Mouse (Mus musculus) limb, embryonic 13.5 days (tissue): ENCODE results near the gene Cyp2t4. TPM values are rescaled to one million over a fixed set of nuclear protein-coding genes. Genes with fewer than 3 reads are reported as not detected.

Experiments used
- ATAC-seq: fragments of 200-750 bp; cut with Nextera tagmentation; 2 replicates; pipeline ENCODE4 v1.8.0; 2017; ENCODE audit warnings: low read depth, moderate number of reproducible peaks, moderate TSS enrichment; ENCODE audit not compliant: low FRiP score
- H3K27ac ChIP-seq: fragments of 300-500 bp; sonication (generic); 2 replicates; pipeline ENCODE4 v1.5.1; 2015; ENCODE audit warnings: inconsistent platforms, mild to moderate bottlenecking, moderate library complexity
- H3K27me3 ChIP-seq: fragments of 300-500 bp; sonication (generic); 2 replicates; pipeline ENCODE4 v1.6.1; 2015; ENCODE audit warnings: mild to moderate bottlenecking, inconsistent platforms
- H3K36me3 ChIP-seq: fragments of 300-500 bp; sonication (generic); 2 replicates; pipeline ENCODE4 v1.6.1; 2015; ENCODE audit warnings: inconsistent platforms, mild to moderate bottlenecking, moderate library complexity
- H3K4me1 ChIP-seq: fragments of 300-500 bp; sonication (generic); 2 replicates; pipeline ENCODE4 v1.6.1; 2015; ENCODE audit warnings: inconsistent platforms
- H3K4me2 ChIP-seq: fragments of 300-500 bp; sonication (generic); replicated peaks from 2 replicates; pipeline ENCODE4 v1.6.1; 2015; ENCODE audit warnings: inconsistent platforms, mild to moderate bottlenecking, moderate library complexity
- H3K4me3 ChIP-seq: fragments of 300-500 bp; sonication (generic); 2 replicates; pipeline ENCODE4 v1.5.1; 2015; ENCODE audit warnings: moderate library complexity, mild to moderate bottlenecking, inconsistent platforms
- H3K9ac ChIP-seq: fragments of 300-500 bp; sonication (generic); 2 replicates; pipeline ENCODE4 v1.6.1; 2015; ENCODE audit warnings: mild to moderate bottlenecking, inconsistent platforms
- H3K9me3 ChIP-seq: fragments of 300-500 bp; sonication (generic); 2 replicates; pipeline ENCODE4 v1.6.1; 2016; ENCODE audit warnings: inconsistent platforms
- WGBS: fragments of 180-500 bp; shearing (Covaris S2); methylation state at CpG from one replicate; pipeline ENCODE4 v1.1.7; 2015; 5-methylcytosine and 5-hydroxymethylcytosine counted together
- polyA plus RNA-seq: library from polyadenylated mRNA; unstranded; fragments of >200 nt; fragmentation: Nextera tagmentation; extraction: Ambion mirVana; gene quantifications from 2 replicates; pipeline ENCODE4 v1.2.1, GENCODE M21; 2015

The Cyp2t4 gene
- polyA plus RNA-seq, 1 experiment from 2014 or later: not detected

GRCm38 (mm10) chr7:27174896-27175295 lies 21.4 kb downstream of the Cyp2t4 start:
- H3K9me3 ChIP-seq: no peaks in the 10 kb centered on the region
- H3K27ac ChIP-seq: no peak overlapping the region
- peaks cover 14% of the 10 kb centered on the region for H3K4me1 ChIP-seq
- no peak overlapping the region for H3K4me3 ChIP-seq
- H3K36me3 ChIP-seq: peaks cover 62% of the 10 kb centered on the region
- no peak overlapping the region for H3K4me2 ChIP-seq
- H3K27me3 ChIP-seq: no peaks in the 10 kb centered on the region
- no peak overlapping the region for H3K9ac ChIP-seq
- WGBS: 97% methylated on average over 7 of the region's 7 CpGs
- no peak for ATAC-seq

- Histone ChIP-seq H3K9me3 (no peaks in the 10 kb centered on the region), H3K27me3 (no peaks in the 10 kb centered on the region), H3K4me3 (peak overlapping the region; percentile 67), H3K4me2 (peak overlapping the region; percentile 64), H3K27ac (peak overlapping the region; percentile 93), H3K36me3 (peaks cover 31% of the 10 kb centered on the region), H3K9ac (peak overlapping the region; percentile 65), H3K4me1 (peaks cover 23% of the 10 kb centered on the region)
- WGBS: 26% methylated on average over 4 of the region's 4 CpGs
- no peak for ATAC-seq
Measured at GRCm38 (mm10) chr7:27177942-27178323, 24.4 kb downstream of the Cyp2t4 start.

GRCm38 (mm10) chr7:27178324-27179216 lies 25.1 kb downstream of the Cyp2t4 start, which contains the start of gene Rab4b:
Gene Rab4b, minus strand, starts transcription at chr7:27178896.
- H3K36me3 ChIP-seq: peaks cover 31% of the 10 kb centered on the region
- peak within 1 kb of the TSS; percentile 64 for H3K4me2 ChIP-seq
- H3K27ac ChIP-seq: peak within 1 kb of the TSS; percentile 93
- peak within 1 kb of the TSS; percentile 65 for H3K9ac ChIP-seq
- under 1% methylated on average over 51 of the region's 53 CpGs for WGBS
- H3K9me3 ChIP-seq: no peaks in the 10 kb centered on the region
- peaks cover 23% of the 10 kb centered on the region for H3K4me1 ChIP-seq
- no peaks in the 10 kb centered on the region for H3K27me3 ChIP-seq
- H3K4me3 ChIP-seq: peak within 1 kb of the TSS; percentile 67
- ATAC-seq: peak; percentile 98

GRCm38 (mm10) chr7:27179217-27179918 lies 25.9 kb downstream of the Cyp2t4 start:
- Histone ChIP-seq H3K9ac (peak overlapping the region; percentile 14; the same call in 1 of the 2 replicates), H3K9me3 (no peaks in the 10 kb centered on the region), H3K4me1 (peaks cover 23% of the 10 kb centered on the region), H3K27ac (peak overlapping the region; percentile 72), H3K27me3 (no peaks in the 10 kb centered on the region), H3K36me3 (peaks cover 26% of the 10 kb centered on the region), H3K4me2 (peak overlapping the region; percentile 64), H3K4me3 (peak overlapping the region; percentile 67)
- 45% methylated on average over 16 of the region's 16 CpGs for WGBS
- no peak for ATAC-seq

- Histone ChIP-seq H3K9me3 (no peaks in the 10 kb centered on the region), H3K27ac (peak overlapping the region; percentile 94; the same call in 1 of the 2 replicates), H3K4me2 (peak overlapping the region; percentile 64), H3K4me3 (peak overlapping the region; percentile 67), H3K4me1 (peaks cover 23% of the 10 kb centered on the region), H3K9ac (peak overlapping the region; percentile 66), H3K36me3 (peaks cover 26% of the 10 kb centered on the region), H3K27me3 (no peaks in the 10 kb centered on the region)
- 61% methylated on average over 5 of the region's 5 CpGs for WGBS
- no peak for ATAC-seq
Measured at GRCm38 (mm10) chr7:27180036-27180435, 26.5 kb downstream of the Cyp2t4 start.

GRCm38 (mm10) chr7:27180837-27181695 lies 27.6 kb downstream of the Cyp2t4 start, which contains the start of the genes Gm21983 and Mia:
Gene Gm21983, minus strand, starts transcription at chr7:27181086.
Gene Mia, minus strand, starts transcription at chr7:27181157.
- WGBS: 63% methylated on average over 14 of the region's 14 CpGs
- peak within 1 kb of the TSS; percentile 64 for H3K4me2 ChIP-seq

GRCm38 (mm10) chr7:27182498-27182897 lies 29.0 kb downstream of the Cyp2t4 start:
- Histone ChIP-seq H3K9ac (no peak overlapping the region), H3K4me3 (no peak overlapping the region), H3K4me2 (no peak overlapping the region), H3K36me3 (peaks cover 41% of the 10 kb centered on the region), H3K4me1 (peaks cover 22% of the 10 kb centered on the region), H3K9me3 (no peaks in the 10 kb centered on the region), H3K27ac (no peak overlapping the region), H3K27me3 (no peaks in the 10 kb centered on the region)
- WGBS: 79% methylated on average over 1 of the region's 1 CpGs
- no peak for ATAC-seq

More at GRCm38 (mm10) chr7:27180837-27181695, 27.6 kb downstream of the Cyp2t4 start, which contains the start of the genes Gm21983 and Mia:
- Histone ChIP-seq H3K36me3 (peaks cover 26% of the 10 kb centered on the region), H3K27me3 (no peaks in the 10 kb centered on the region), H3K9me3 (no peaks in the 10 kb centered on the region), H3K9ac (peak within 1 kb of the TSS; percentile 66), H3K27ac (peak within 1 kb of the TSS; percentile 94), H3K4me1 (peaks cover 23% of the 10 kb centered on the region), H3K4me3 (peak within 1 kb of the TSS; percentile 67)
- ATAC-seq: no peak

- no peak overlapping the region for H3K9ac ChIP-seq
- H3K4me2 ChIP-seq: no peak overlapping the region
- no peaks in the 10 kb centered on the region for H3K9me3 ChIP-seq
- 64% methylated on average over 3 of the region's 3 CpGs for WGBS
- no peak overlapping the region for H3K4me3 ChIP-seq
- no peaks in the 10 kb centered on the region for H3K27me3 ChIP-seq
- H3K36me3 ChIP-seq: peaks cover 65% of the 10 kb centered on the region
- no peak overlapping the region for H3K27ac ChIP-seq
- no peak for ATAC-seq
- peaks cover 8% of the 10 kb centered on the region; the same call in 1 of the 2 replicates for H3K4me1 ChIP-seq
Measured at GRCm38 (mm10) chr7:27184964-27185363, 31.4 kb downstream of the Cyp2t4 start.

GRCm38 (mm10) chr7:27185986-27186385 lies 32.5 kb downstream of the Cyp2t4 start:
- Histone ChIP-seq H3K9ac (no peak overlapping the region), H3K27me3 (no peaks in the 10 kb centered on the region), H3K4me1 (peaks cover 5% of the 10 kb centered on the region; the same call in 1 of the 2 replicates), H3K4me2 (no peak overlapping the region), H3K4me3 (no peak overlapping the region), H3K27ac (no peak overlapping the region), H3K9me3 (no peaks in the 10 kb centered on the region), H3K36me3 (peaks cover 76% of the 10 kb centered on the region)
- WGBS: 93% methylated on average over 5 of the region's 5 CpGs
- ATAC-seq: no peak

- Histone ChIP-seq H3K4me1 (peaks cover 11% of the 10 kb centered on the region), H3K9me3 (no peaks in the 10 kb centered on the region), H3K4me3 (no peak overlapping the region), H3K27ac (no peak overlapping the region), H3K27me3 (no peaks in the 10 kb centered on the region), H3K4me2 (no peak overlapping the region), H3K9ac (no peak overlapping the region), H3K36me3 (peaks cover 98% of the 10 kb centered on the region)
- WGBS: 96% methylated on average over 10 of the region's 10 CpGs
- no peak for ATAC-seq
Measured at GRCm38 (mm10) chr7:27189271-27189931, 35.9 kb downstream of the Cyp2t4 start.

- no peak overlapping the region for H3K9ac ChIP-seq
- WGBS: 92% methylated on average over 5 of the region's 5 CpGs
- H3K4me2 ChIP-seq: no peak overlapping the region
- H3K36me3 ChIP-seq: peaks cover 71% of the 10 kb centered on the region
- H3K27me3 ChIP-seq: no peaks in the 10 kb centered on the region
- no peaks in the 10 kb centered on the region for H3K9me3 ChIP-seq
- ATAC-seq: no peak
- H3K4me3 ChIP-seq: no peak overlapping the region
- H3K27ac ChIP-seq: no peak overlapping the region
- peaks cover 18% of the 10 kb centered on the region for H3K4me1 ChIP-seq
Measured at GRCm38 (mm10) chr7:27192434-27192833, 38.9 kb downstream of the Cyp2t4 start.
